Mouse (Mus musculus) kidney, postnatal 36 days (tissue): ENCODE measurements at regions not wholly inside any gene's neighbourhood (a gene's known extent, or its start where the extent isn't known, plus 50 kb on each side); places are given as distances from the start of the nearest gene placed in this dataset.
"Not testable (repeated sequence)": the region's sequence is repeated elsewhere in the genome, so short reads cannot be mapped to it uniquely, and the experiment has no call there.

Experiments
- DNase-seq, 2 experiments: peaks; one replicate each; pipeline ENCODE4 v3.0.0; 2021 to 2022; ENCODE audit warnings: mixed read lengths in 2 of 2

- peak; percentile 59 to 61 for DNase-seq
These were observed 56.7 kb upstream of the Med4 start for GRCm38 (mm10) chr14:73453164-73453563.

- DNase-seq, result no peak
These were observed 57.3 kb upstream of the Med4 start for GRCm38 (mm10) chr14:73452321-73453082.

DNA sequence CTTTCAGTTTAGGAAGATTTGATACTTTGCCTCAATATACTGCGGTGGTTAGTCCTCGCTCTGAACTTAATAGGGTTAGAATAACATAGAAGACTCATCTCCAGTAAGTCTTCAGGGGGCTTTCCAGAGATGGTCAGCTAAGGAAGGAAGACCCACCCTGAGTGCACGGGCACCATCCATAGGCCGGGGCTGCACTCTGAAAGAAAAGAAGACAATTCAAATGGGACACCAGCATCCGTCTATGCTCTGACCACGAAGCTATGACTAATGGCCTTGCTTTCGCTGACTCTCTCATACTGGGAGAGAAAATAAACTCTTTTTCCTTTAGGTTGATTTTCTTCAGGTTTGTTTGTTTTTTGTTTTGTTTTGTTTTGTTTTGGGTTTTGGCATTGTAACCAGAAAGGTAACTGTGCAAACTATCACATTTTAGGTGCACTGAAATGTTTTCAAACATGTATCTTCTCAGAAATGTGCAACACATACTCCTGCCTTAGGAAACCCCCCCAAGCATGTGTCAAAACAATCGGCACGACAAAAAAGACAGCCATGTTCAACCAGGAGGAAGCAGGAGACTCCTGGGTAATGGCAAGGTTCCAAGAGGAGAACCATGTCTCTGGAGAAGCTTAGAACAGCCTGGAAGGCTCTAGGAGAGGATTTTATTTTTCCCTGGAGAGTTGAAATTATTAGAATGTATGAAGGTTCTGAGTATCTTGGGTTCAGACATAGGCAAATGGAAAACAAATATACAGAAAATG, 58.4 kb upstream of the Med4 start:
- DNase-seq, result no peak

GRCm38 (mm10) chr14:73449901-73450495, 59.8 kb upstream of the Med4 start:
- DNase-seq, result peak in 1 of 2 experiments; percentile 38

GRCm38 (mm10) chr14:73449111-73449510, 60.7 kb upstream of the Med4 start:
- DNase-seq, result no peak

DNA sequence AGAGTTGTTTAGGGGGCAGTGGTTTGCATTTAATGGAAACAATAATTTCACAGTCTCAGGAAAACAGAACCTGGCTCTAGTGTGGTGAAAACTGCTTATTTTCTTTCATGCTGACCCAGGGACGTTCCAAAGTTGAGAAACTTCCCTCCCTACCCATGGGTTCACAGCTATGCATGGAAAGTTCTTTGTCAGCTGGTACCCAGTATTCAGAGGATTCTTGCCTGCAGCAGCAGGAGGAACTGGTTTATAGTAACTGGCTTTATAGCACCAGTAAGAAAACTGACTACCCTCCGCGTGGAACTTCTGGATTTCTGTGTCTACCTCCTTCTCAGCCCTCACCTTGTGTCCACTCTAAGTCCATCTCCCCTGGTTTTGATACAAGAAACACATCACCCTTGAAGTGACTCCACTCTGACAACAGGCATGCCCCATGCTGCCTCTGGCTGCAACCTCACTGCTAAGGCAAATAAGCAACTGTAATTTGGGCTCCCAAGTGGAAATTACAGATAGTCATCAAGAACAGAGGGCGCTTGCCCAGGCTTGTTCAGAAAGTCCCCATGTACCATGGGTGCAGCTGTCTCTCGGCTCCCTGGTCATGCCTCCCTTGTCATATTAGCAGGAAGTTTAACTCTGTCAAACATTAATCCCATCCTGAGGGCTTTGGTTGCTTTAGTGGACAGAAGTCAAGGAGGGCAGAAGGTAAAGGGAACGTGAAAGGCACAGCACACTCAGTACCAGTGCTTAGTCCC, 60.6 kb upstream of the Itm2b start:
- DNase-seq, result peak; percentile 72 to 92

DNA sequence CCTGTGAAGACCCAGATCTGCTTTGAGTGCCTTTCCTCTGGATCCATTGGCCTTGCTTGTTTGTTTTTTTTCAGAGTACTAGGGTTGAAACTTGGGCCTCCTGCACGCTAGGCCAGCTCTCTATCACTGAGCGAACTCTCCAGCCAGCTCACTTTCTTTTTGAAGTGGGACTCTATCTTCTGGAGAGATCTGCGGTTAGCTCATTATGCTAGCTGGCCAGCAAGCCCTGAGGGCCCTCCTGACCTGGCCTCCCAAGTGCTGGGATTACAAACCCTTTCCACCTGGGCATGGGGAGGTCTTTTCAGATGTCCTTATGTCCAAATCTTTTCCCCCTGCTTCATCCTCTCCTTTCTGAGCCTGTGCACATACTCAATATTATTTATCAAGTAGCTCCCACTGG, 59.6 kb upstream of the Itm2b start:
- DNase-seq, result peak; percentile 44 to 56

GRCm38 (mm10) chr14:73441951-73442716, 57.0 kb upstream of the Itm2b start:
- DNase-seq, result peak; percentile 59 to 60

DNA sequence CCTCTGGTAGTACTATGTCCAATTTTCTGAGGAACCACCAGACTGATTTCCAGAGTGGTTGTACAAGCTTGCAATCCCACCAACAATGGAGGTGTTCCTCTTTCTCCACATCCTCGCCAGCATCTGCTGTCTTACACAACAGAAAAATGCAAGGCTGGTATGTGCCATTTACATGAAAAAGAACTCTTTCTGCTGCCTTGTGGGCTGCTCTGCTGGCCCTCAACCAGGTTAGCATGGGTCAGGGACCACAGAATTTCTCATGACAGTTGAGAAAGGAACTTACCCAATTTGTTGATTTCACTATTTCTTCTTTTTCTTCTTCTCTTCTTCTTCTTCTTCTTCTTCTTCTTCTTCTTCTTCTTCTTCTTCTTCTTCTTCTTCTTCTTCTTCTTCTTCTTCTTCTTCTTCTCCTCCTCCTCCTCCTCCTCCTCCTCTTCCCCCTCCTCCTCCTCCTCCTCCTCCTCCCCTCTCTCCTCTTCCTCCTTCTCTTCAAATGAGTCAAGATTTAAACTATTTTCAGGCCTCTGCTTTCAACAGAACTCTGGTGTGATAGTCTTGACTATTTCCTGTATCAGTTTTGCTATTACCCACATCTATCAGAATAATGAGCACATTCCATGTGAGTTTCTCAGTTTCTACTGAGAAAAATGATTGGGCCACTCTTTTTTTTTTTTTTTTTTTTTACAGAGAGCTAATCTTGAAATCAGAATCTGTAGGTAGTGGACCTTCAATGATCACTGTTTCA, 56.3 kb upstream of the Itm2b start:
- not testable (repeated sequence) for DNase-seq

DNA sequence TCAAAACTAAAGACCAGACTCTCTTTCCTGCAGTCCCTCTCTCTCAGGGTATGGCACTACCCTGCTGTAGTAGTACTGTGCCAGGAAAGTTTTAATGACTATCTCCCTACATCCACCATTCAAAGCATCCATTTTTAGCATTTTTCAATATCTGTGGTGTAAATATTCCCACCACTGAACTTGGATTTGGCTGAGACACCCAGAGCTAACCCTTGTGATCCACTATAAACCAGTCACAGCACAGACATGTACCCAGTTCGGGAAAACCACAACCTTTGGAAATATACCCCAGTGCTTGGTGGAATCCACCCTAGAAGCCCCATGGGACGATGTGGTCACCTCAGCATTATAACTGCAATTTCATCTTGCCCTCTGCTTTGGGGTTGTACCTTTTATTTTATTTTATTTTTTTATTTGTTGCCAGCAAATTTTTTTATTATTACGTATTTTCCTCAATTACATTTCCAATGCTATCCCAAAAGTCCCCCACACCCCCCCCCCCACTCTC, 54.8 kb upstream of the Itm2b start:
- DNase-seq, result no peak

GRCm38 (mm10) chr14:73435839-73436238, 50.8 kb upstream of the Itm2b start:
- DNase-seq, result no peak
